Mouse (Mus musculus) heart, postnatal 0 days (tissue): ENCODE data around the gene Doc2g. TPM values are rescaled to one million over a fixed set of nuclear protein-coding genes. Genes with fewer than 3 reads are reported as not detected.
"Not testable (repeated sequence)": the region's sequence is repeated elsewhere in the genome, so short reads cannot be mapped to it uniquely, and the experiment has no call there.

Source experiments
- ATAC-seq: fragments of 200-750 bp; cut with Nextera tagmentation; 2 replicates; pipeline ENCODE4 v1.8.0; 2017; ENCODE audit warnings: low read depth, moderate number of reproducible peaks, moderate library complexity; ENCODE audit not compliant: insufficient read depth
- DNase-seq: peaks from one replicate; pipeline ENCODE4 v3.0.0-alpha.2; 2016; ENCODE audit warnings: low spot score
- H3K27ac ChIP-seq: fragments of 300-500 bp; sonication (generic); 2 replicates; pipeline ENCODE4 v1.5.1; 2014; ENCODE audit warnings: low read depth, mild to moderate bottlenecking
- H3K27me3 ChIP-seq: fragments of 300-500 bp; sonication (generic); 2 replicates; pipeline ENCODE4 v1.6.1; 2014; ENCODE audit warnings: low read length, mixed read lengths; ENCODE audit not compliant: control insufficient read depth, insufficient read depth
- H3K36me3 ChIP-seq: fragments of 300-500 bp; sonication (generic); replicated peaks from 2 replicates; pipeline ENCODE4 v1.6.1; 2014; ENCODE audit warnings: low read length, mixed read lengths; ENCODE audit not compliant: control insufficient read depth, insufficient read depth
- H3K4me1 ChIP-seq: fragments of 300-500 bp; sonication (generic); 2 replicates; pipeline ENCODE4 v1.6.1; 2014; ENCODE audit warnings: antibody characterized with exemption; ENCODE audit not compliant: control insufficient read depth, insufficient read depth
- H3K4me2 ChIP-seq: fragments of 300-500 bp; sonication (generic); 2 replicates; pipeline ENCODE4 v1.6.1; 2014; ENCODE audit warnings: low read depth, mild to moderate bottlenecking, low read length, moderate library complexity
- H3K4me3 ChIP-seq: fragments of 300-500 bp; sonication (generic); 2 replicates; pipeline ENCODE4 v1.5.1; 2014; ENCODE audit warnings: low read depth, low read length
- H3K9ac ChIP-seq: fragments of 300-500 bp; sonication (generic); replicated peaks from 2 replicates; pipeline ENCODE4 v1.6.1; 2014; ENCODE audit warnings: low read depth, low read length, mixed read lengths
- H3K9me3 ChIP-seq: fragments of 300-500 bp; sonication (generic); replicated peaks from 2 replicates; pipeline ENCODE4 v1.6.1; 2016; ENCODE audit warnings: low read length; ENCODE audit not compliant: control insufficient read depth
- CTCF ChIP-seq: IDR thresholded peaks from 2 replicates; pipeline ENCODE4 v1.5.1; 2016; ENCODE audit warnings: antibody characterized with exemption, control low read depth, low read depth
- EP300 ChIP-seq: IDR thresholded peaks from 2 replicates; pipeline ENCODE4 v1.6.1; 2016; ENCODE audit warnings: antibody characterized with exemption, low read depth
- WGBS: fragments of 180-500 bp; shearing (Covaris S2); extraction: QIAGEN DNeasy Blood & Tissue Kit; methylation state at CpG from one replicate; pipeline ENCODE4 v1.1.7; 2014; 5-methylcytosine and 5-hydroxymethylcytosine counted together
- polyA plus RNA-seq: library from polyadenylated mRNA; unstranded; fragments of >200 nt; fragmentation: Nextera tagmentation; extraction: Ambion mirVana; gene quantifications from 2 replicates; pipeline ENCODE4 v1.2.1, GENCODE M21; 2015
- total RNA-seq: library from RNA; depleted of rRNA; stranded (reverse); fragments of >200 nt; gene quantifications from 2 replicates; pipeline ENCODE4 v1.2.3, GENCODE M21; 2014; ENCODE audit warnings: low replicate concordance

Gene Doc2g
- total and polyA plus RNA-seq, 2 experiments from 2014 or later = 116 to 202 TPM

- TF ChIP-seq EP300 (no peak), CTCF (no peak)
- Histone ChIP-seq H3K27ac (no peak overlapping the region), H3K36me3 (no peaks in the 10 kb centered on the region), H3K27me3 (no peaks in the 10 kb centered on the region), H3K4me3 (no peak overlapping the region), H3K9me3 (no peaks in the 10 kb centered on the region), H3K9ac (no peak overlapping the region), H3K4me1 (no peaks in the 10 kb centered on the region; the same call in 1 of the 2 replicates), H3K4me2 (no peak overlapping the region)
- ATAC-seq (no peak), DNase-seq (no peak)
Measured at GRCm38 (mm10) chr19:3959030-3959429, 44.1 kb upstream of the Doc2g start.

- Histone ChIP-seq H3K9me3 (no peaks in the 10 kb centered on the region), H3K9ac (no peak overlapping the region), H3K36me3 (no peaks in the 10 kb centered on the region), H3K4me1 (no peaks in the 10 kb centered on the region; the same call in 1 of the 2 replicates), H3K4me3 (no peak overlapping the region), H3K4me2 (no peak overlapping the region), H3K27me3 (no peaks in the 10 kb centered on the region), H3K27ac (no peak overlapping the region)
- TF ChIP-seq EP300 (no peak), CTCF (no peak)
- ATAC-seq (no peak), DNase-seq (no peak)
- 76% methylated on average over 5 of the region's 5 CpGs for WGBS
Measured at GRCm38 (mm10) chr19:3960211-3960610, 42.9 kb upstream of the Doc2g start.

GRCm38 (mm10) chr19:3961805-3962204 lies 41.3 kb upstream of the Doc2g start:
- not testable (repeated sequence) for H3K27me3 ChIP-seq, H3K4me3 ChIP-seq, H3K4me2 ChIP-seq, H3K9ac ChIP-seq, H3K9me3 ChIP-seq, H3K27ac ChIP-seq, ATAC-seq, H3K36me3 ChIP-seq, H3K4me1 ChIP-seq, DNase-seq
- WGBS = 59% methylated on average over 6 of the region's 6 CpGs

GRCm38 (mm10) chr19:3962469-3962868 lies 40.6 kb upstream of the Doc2g start:
- Histone ChIP-seq H3K4me3 (no peak overlapping the region), H3K27ac (no peak overlapping the region), H3K27me3 (no peaks in the 10 kb centered on the region), H3K9ac (no peak overlapping the region), H3K4me2 (no peak overlapping the region), H3K9me3 (no peaks in the 10 kb centered on the region), H3K4me1 (no peaks in the 10 kb centered on the region; the same call in 1 of the 2 replicates), H3K36me3 (no peaks in the 10 kb centered on the region)
- 0 out of 2 replicates have a peak, but pooled peaks have one; percentile 6 for ATAC-seq
- no peak for DNase-seq
- TF ChIP-seq CTCF (peak; percentile 4; the same call in 1 of the 2 replicates), EP300 (no peak)
- WGBS = 28% methylated on average over 2 of the region's 2 CpGs

- TF ChIP-seq EP300 (no peak), CTCF (no peak)
- H3K4me1 ChIP-seq = no peaks in the 10 kb centered on the region; the same call in 1 of the 2 replicates
Measured at GRCm38 (mm10) chr19:3964030-3964429, 39.1 kb upstream of the Doc2g start.

GRCm38 (mm10) chr19:3966330-3967075 lies 36.6 kb upstream of the Doc2g start:
- H3K27me3 ChIP-seq = no peaks in the 10 kb centered on the region
- DNase-seq (no peak), ATAC-seq (no peak; the same call in 1 of the 2 replicates)
- H3K9ac ChIP-seq = no peak overlapping the region
- no peaks in the 10 kb centered on the region for H3K36me3 ChIP-seq
- no peak overlapping the region for H3K27ac ChIP-seq
- H3K4me1 ChIP-seq = no peaks in the 10 kb centered on the region
- no peak overlapping the region for H3K4me2 ChIP-seq
- H3K4me3 ChIP-seq = no peak overlapping the region
- WGBS = 57% methylated on average over 11 of the region's 11 CpGs
- TF ChIP-seq CTCF = peak; percentile 30
- no peak for TF ChIP-seq EP300
- no peaks in the 10 kb centered on the region for H3K9me3 ChIP-seq

More at GRCm38 (mm10) chr19:3964030-3964429, 39.1 kb upstream of the Doc2g start:
- H3K4me3 ChIP-seq = no peak overlapping the region
- H3K36me3 ChIP-seq = no peaks in the 10 kb centered on the region
- WGBS = 66% methylated on average over 4 of the region's 4 CpGs
- no peak for DNase-seq
- no peak for ATAC-seq
- no peaks in the 10 kb centered on the region for H3K9me3 ChIP-seq
- H3K27ac ChIP-seq = no peak overlapping the region
- H3K9ac ChIP-seq = no peak overlapping the region
- no peak overlapping the region for H3K4me2 ChIP-seq
- H3K27me3 ChIP-seq = no peaks in the 10 kb centered on the region
